ENCODE assay signal across 9 mouse cellular contexts in the genomic region with DNA sequence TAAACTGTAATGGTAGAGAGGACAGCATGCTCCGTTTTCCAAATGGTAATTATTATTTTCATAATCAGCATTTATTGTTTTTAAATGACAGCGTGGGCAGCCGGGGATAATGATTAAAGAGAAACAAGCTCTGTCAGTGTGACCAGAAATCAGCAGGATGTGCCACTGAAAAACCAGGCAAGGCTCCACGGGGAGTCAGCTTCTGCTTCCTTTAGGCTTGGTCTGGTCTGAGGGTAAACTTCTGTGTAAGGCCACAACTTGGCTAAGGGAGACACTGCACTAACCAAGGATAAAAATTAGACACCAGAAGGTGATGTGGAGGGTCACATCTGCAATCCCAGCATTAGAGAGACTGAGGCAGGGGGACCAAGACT. TPM values are rescaled to one million over a fixed set of nuclear protein-coding genes. Genes with fewer than 3 reads are reported as not detected.
A peak's percentile ranks its signal among the peaks of the same experiment; 100 is the strongest.
DNase-seq lines count a peak whose midpoint lies in the region; ATAC-seq and TF ChIP-seq lines count a peak whose summit lies in the region.
"Had no signal": no experiment of that assay in that cellular context is flagged by ENCODE, and none has a peak within 500 bp of the region (broad histone marks: within the 10 kb centered on the region; RNA-seq: fewer than 3 reads in every experiment).

No protein-coding gene starts in this region.

- 41% methylated on average over 4 of the region's 4 CpGs for WGBS in heart, embryonic 16.5 days
- 34% methylated on average over 4 of the region's 4 CpGs for whole genome bisulfite sequencing in lung, postnatal 0 days
- 62% methylated on average over 4 of the region's 4 CpGs for WGBS in limb, embryonic 10.5 days
- WGBS in stomach, embryonic 16.5 days: 38% methylated on average over 4 of the region's 4 CpGs
- 61% methylated on average over 4 of the region's 4 CpGs for WGBS in forebrain, embryonic 13.5 days

- no peak for DNase-seq in heart, adult 9 months (ENCODE audit: low spot score in 2 of 2)
- DNase-seq in lung, postnatal 0 days (ENCODE audit: low spot score): no peak
- no peak for DNase-seq in lung, adult 18-20 months
- no peak for DNase-seq in limb, embryonic 10.5 days (ENCODE audit: low spot score)
- DNase-seq in right cerebral cortex, postnatal 36 days (ENCODE audit: low spot score in 2 of 2): no peak

- no peak for ATAC-seq in heart, embryonic 16.5 days (replicated peaks; ENCODE audit: extremely low read depth, insufficient read depth, low FRiP score)
- no peak for ATAC-seq in lung, postnatal 0 days
- no peak for ATAC-seq in stomach, embryonic 16.5 days (ENCODE audit: insufficient read depth, low FRiP score)
- no peak for ATAC-seq in forebrain, embryonic 13.5 days
- ATAC-seq: forebrain, embryonic 16.5 days had no signal

- TF ChIP-seq CTCF in lung, postnatal 0 days (IDR thresholded peaks at IDR 0.05): no peak

- no peaks in the 10 kb centered on the region for H3K27me3 ChIP-seq in heart, embryonic 16.5 days (ENCODE audit: control insufficient read depth, insufficient read depth, low read length)
- H3K27me3 ChIP-seq in lung, postnatal 0 days (replicated peaks; ENCODE audit: insufficient read depth, low read length): no peaks in the 10 kb centered on the region
- H3K27me3 ChIP-seq in limb, embryonic 10.5 days (ENCODE audit: low read depth, poor library complexity, severe bottlenecking): no peaks in the 10 kb centered on the region
- no peaks in the 10 kb centered on the region for H3K27me3 ChIP-seq in stomach, embryonic 16.5 days (ENCODE audit: control insufficient read depth, insufficient read depth, low read length)
- no peaks in the 10 kb centered on the region for H3K27me3 ChIP-seq in forebrain, embryonic 13.5 days

- peak overlapping the region; percentile 27; the same call in 1 of the 2 replicates for H3K4me3 ChIP-seq in heart, embryonic 16.5 days (ENCODE audit: low read length)
- peak overlapping the region; percentile 10; the same call in 1 of the 2 replicates for H3K4me3 ChIP-seq in lung, postnatal 0 days (ENCODE audit: low read depth, low read length)
- H3K4me3 ChIP-seq in limb, embryonic 10.5 days: no peak overlapping the region
- H3K4me3 ChIP-seq in stomach, embryonic 16.5 days (replicated peaks; ENCODE audit: low read length): no peak overlapping the region
- H3K4me3 ChIP-seq in forebrain, embryonic 13.5 days: no peak overlapping the region

- no peaks in the 10 kb centered on the region for H3K9me3 ChIP-seq in heart, embryonic 16.5 days (replicated peaks; ENCODE audit: control insufficient read depth, low read length)
- H3K9me3 ChIP-seq in lung, postnatal 0 days (ENCODE audit: low read length): no peaks in the 10 kb centered on the region
- H3K9me3 ChIP-seq in limb, embryonic 10.5 days (replicated peaks): no peaks in the 10 kb centered on the region
- H3K9me3 ChIP-seq in stomach, embryonic 16.5 days (replicated peaks; ENCODE audit: control insufficient read depth, low read length): no peaks in the 10 kb centered on the region
- no peaks in the 10 kb centered on the region for H3K9me3 ChIP-seq in forebrain, embryonic 13.5 days (replicated peaks)

- peak overlapping the region; percentile 68 for H3K27ac ChIP-seq in heart, embryonic 16.5 days (ENCODE audit: low read length)
- peak overlapping the region; percentile 77 for H3K27ac ChIP-seq in lung, postnatal 0 days (ENCODE audit: low read length)
- H3K27ac ChIP-seq in limb, embryonic 10.5 days: peak overlapping the region; percentile 34; the same call in 1 of the 2 replicates
- peak overlapping the region; percentile 41 for H3K27ac ChIP-seq in stomach, embryonic 16.5 days (ENCODE audit: low read length)
- H3K27ac ChIP-seq in forebrain, embryonic 13.5 days: no peak overlapping the region; the same call in 1 of the 2 replicates

- H3K4me2 ChIP-seq in heart, embryonic 16.5 days (ENCODE audit: low read depth, low read length): peak overlapping the region; percentile 49
- peak overlapping the region; percentile 47 for H3K4me2 ChIP-seq in lung, postnatal 0 days (replicated peaks; ENCODE audit: low read depth, low read length)
- peak overlapping the region; percentile 37 for H3K4me2 ChIP-seq in stomach, embryonic 16.5 days (ENCODE audit: low read depth, low read length)
- no peak overlapping the region for H3K4me2 ChIP-seq in forebrain, embryonic 13.5 days

- peaks cover 5% of the 10 kb centered on the region; the same call in 1 of the 2 replicates for H3K4me1 ChIP-seq in heart, embryonic 16.5 days (ENCODE audit: control insufficient read depth, insufficient read depth, low read length)
- H3K4me1 ChIP-seq in lung, postnatal 0 days (ENCODE audit: insufficient read depth, low read depth, low read length): peaks cover 16% of the 10 kb centered on the region; the same call in 1 of the 2 replicates
- peaks cover 18% of the 10 kb centered on the region for H3K4me1 ChIP-seq in limb, embryonic 10.5 days
- peaks cover 3% of the 10 kb centered on the region for H3K4me1 ChIP-seq in stomach, embryonic 16.5 days (ENCODE audit: control insufficient read depth, insufficient read depth, low read length)
- peaks cover 11% of the 10 kb centered on the region; the same call in 1 of the 2 replicates for H3K4me1 ChIP-seq in forebrain, embryonic 13.5 days

- H3K9ac ChIP-seq in heart, embryonic 16.5 days (ENCODE audit: low read length): no peak overlapping the region
- no peak overlapping the region for H3K9ac ChIP-seq in lung, postnatal 0 days (replicated peaks; ENCODE audit: low read depth)
- H3K9ac ChIP-seq in stomach, embryonic 16.5 days (ENCODE audit: low read length): no peak overlapping the region
- H3K9ac ChIP-seq in forebrain, embryonic 13.5 days: no peak overlapping the region

- TF ChIP-seq EP300 in lung, postnatal 0 days (IDR thresholded peaks at IDR 0.05): no peak

- H3K36me3 ChIP-seq in heart, embryonic 16.5 days (ENCODE audit: control insufficient read depth, insufficient read depth): no peaks in the 10 kb centered on the region
- no peaks in the 10 kb centered on the region for H3K36me3 ChIP-seq in lung, postnatal 0 days (ENCODE audit: insufficient read depth, low read length)
- H3K36me3 ChIP-seq in limb, embryonic 10.5 days: no peaks in the 10 kb centered on the region
- no peaks in the 10 kb centered on the region for H3K36me3 ChIP-seq in stomach, embryonic 16.5 days (ENCODE audit: control insufficient read depth, insufficient read depth, low read length)
- no peaks in the 10 kb centered on the region for H3K36me3 ChIP-seq in forebrain, embryonic 13.5 days (ENCODE audit: poor library complexity, severe bottlenecking)

RNA-seq across cellular contexts. Expression of a gene that starts 11.5 kb away (rescaled TPM):
- polyA plus RNA-seq in heart, embryonic 16.5 days (2015; fragmentation: Nextera tagmentation; extraction: Ambion mirVana): 6.4 and 6.9 TPM in 2 replicates
- 20.4 and 22.3 TPM in 2 replicates for polyA plus RNA-seq in lung, postnatal 0 days (2015; fragmentation: Nextera tagmentation; extraction: Ambion mirVana)
- 1.9 and 3.4 TPM in 2 replicates for polyA plus RNA-seq in limb, embryonic 10.5 days (2016; fragmentation: Nextera tagmentation; extraction: Ambion mirVana)
- 12.7 and 12.9 TPM in 2 replicates for polyA plus RNA-seq in stomach, embryonic 16.5 days (2015; fragmentation: Nextera tagmentation; extraction: Ambion mirVana)
- polyA plus RNA-seq in forebrain, embryonic 13.5 days (2015; fragmentation: Nextera tagmentation; extraction: Ambion mirVana): 2.0 and 2.2 TPM in 2 replicates

Comparison
In these comparisons a context has a peak if more than half of its experiments do, and no peak if none do; other contexts are left out.
1. H3K4me3 ChIP-seq: peak in heart, embryonic 16.5 days (single experiment) and lung, postnatal 0 days (single experiment); none in limb, embryonic 10.5 days (single experiment), stomach, embryonic 16.5 days (single experiment) and forebrain, embryonic 13.5 days (single experiment).